Mouse (Mus musculus) CD8-positive naive resting alpha-beta T cell, adult 57 days (primary cell): ENCODE data around the gene Psmd13. TPM values are rescaled to one million over a fixed set of nuclear protein-coding genes. Genes with fewer than 3 reads are reported as not detected.

ENCODE experiments used
- total RNA-seq: library from RNA; stranded (reverse); gene quantifications from one replicate; pipeline ENCODE4 v1.2.4, GENCODE M21; 2023

Gene Psmd13
- 77.9 TPM for total RNA-seq

GRCm38 (mm10) chr7:140881696-140882468 is at the start of gene Psmd13, which contains the start of gene Sirt3:
Psmd13 (plus strand) TSS chr7:140881968.
Sirt3 (minus strand) TSS chr7:140882309.

GRCm38 (mm10) chr7:140834968-140835757 is 46.6 kb upstream of the Psmd13 start, which contains the start of gene Urah:
Urah (plus strand) TSS chr7:140835018.

GRCm38 (mm10) chr7:140844905-140845665 is 36.7 kb upstream of the Psmd13 start, which contains the start of gene Scgb1c1:
Scgb1c1 (plus strand) TSS chr7:140845547.

GRCm38 (mm10) chr7:140847755-140848580 is 33.8 kb upstream of the Psmd13 start, which contains the start of gene Odf3:
Odf3 (plus strand) TSS chr7:140847805.

GRCm38 (mm10) chr7:140855860-140856784 is 25.6 kb upstream of the Psmd13 start, which contains the start of gene Gm45785:
Gm45785 (minus strand) TSS chr7:140856331.

GRCm38 (mm10) chr7:140856785-140857549 is 24.8 kb upstream of the Psmd13 start, which contains the start of gene Ric8a:
Ric8a (plus strand) TSS chr7:140856957.

GRCm38 (mm10) chr7:140857550-140858505 is 23.9 kb upstream of the Psmd13 start, which contains the start of gene Bet1l:
Bet1l (minus strand) TSS chr7:140857577.

GRCm38 (mm10) chr7:140900220-140900619 is 18.5 kb downstream of the Psmd13 start, which contains the start of gene Cox8b:
Cox8b (minus strand) TSS chr7:140900446.

GRCm38 (mm10) chr7:140920418-140921029 is 38.8 kb downstream of the Psmd13 start, which contains the start of gene Nlrp6:
Nlrp6 (plus strand) TSS chr7:140920902.

GRCm38 (mm10) chr7:140941222-140942051 is 59.7 kb downstream of the Psmd13 start, which contains the start of gene Pgghg:
Pgghg (plus strand) TSS chr7:140941391.

Other genes with a start within 250 kb of the Psmd13 start
- gene Olfr53, start 235.5 kb upstream of the Psmd13 start, total RNA-seq = not detected
- not detected for gene Olfr539, start 222.0 kb upstream of the Psmd13 start, total RNA-seq
- gene Olfr45, start 200.0 kb upstream of the Psmd13 start, total RNA-seq = not detected
- not detected for gene Olfr541, start 184.7 kb upstream of the Psmd13 start, total RNA-seq
- gene Cyp2e1, start 118.2 kb upstream of the Psmd13 start, total RNA-seq = not detected
- not detected for gene Syce1, start 94.1 kb upstream of the Psmd13 start, total RNA-seq
- gene Zfp941, start 59.8 kb upstream of the Psmd13 start, total RNA-seq = not detected
- not detected for gene Urah, start 47.0 kb upstream of the Psmd13 start, total RNA-seq
- not detected for gene Scgb1c1, start 36.4 kb upstream of the Psmd13 start, total RNA-seq
- gene Odf3, start 34.2 kb upstream of the Psmd13 start, total RNA-seq = not detected
- gene Gm45785, start 25.6 kb upstream of the Psmd13 start, total RNA-seq = not detected
- gene Ric8a, start 25.0 kb upstream of the Psmd13 start, total RNA-seq = 108 TPM
- gene Bet1l, start 24.4 kb upstream of the Psmd13 start, total RNA-seq = 31.9 TPM
- gene Sirt3, start 341 bp downstream of the Psmd13 start, total RNA-seq = 8.5 TPM
- not detected for gene Cox8b, start 18.5 kb downstream of the Psmd13 start, total RNA-seq
- gene Nlrp6, start 38.9 kb downstream of the Psmd13 start, total RNA-seq = not detected
- gene Pgghg, start 59.4 kb downstream of the Psmd13 start, total RNA-seq = 10.4 TPM
- not detected for gene Ifitm5, start 68.3 kb downstream of the Psmd13 start, total RNA-seq
- not detected for gene Gm45717, start 74.0 kb downstream of the Psmd13 start, total RNA-seq
- 16.1 TPM for gene Ifitm2, start 74.0 kb downstream of the Psmd13 start, total RNA-seq
- not detected for gene Ifitm1, start 85.3 kb downstream of the Psmd13 start, total RNA-seq
- gene Ifitm3, start 128.8 kb downstream of the Psmd13 start, total RNA-seq = 5.0 TPM
- 2.3 TPM for gene Ifitm6, start 136.0 kb downstream of the Psmd13 start, total RNA-seq
- gene Gm17387, start 147.2 kb downstream of the Psmd13 start, total RNA-seq = not detected
- gene B4galnt4, start 179.1 kb downstream of the Psmd13 start, total RNA-seq = 1.3 TPM
- gene Pkp3, start 196.2 kb downstream of the Psmd13 start, total RNA-seq = 37.8 TPM
- gene Sigirr, start 218.6 kb downstream of the Psmd13 start, total RNA-seq = 71.6 TPM
- gene Ano9, start 235.8 kb downstream of the Psmd13 start, total RNA-seq = not detected
- 7.1 TPM for gene Ptdss2, start 240.4 kb downstream of the Psmd13 start, total RNA-seq